In genomic region chr5:122901179-122901578, GRCm38 (mm10) we compare ENCODE assay signal across 10 mouse cellular contexts. TPM values are rescaled to one million over a fixed set of nuclear protein-coding genes. Genes with fewer than 3 reads are reported as not detected.
A peak's percentile ranks its signal among the peaks of the same experiment; 100 is the strongest.
DNase-seq lines count a peak whose midpoint lies in the region; ATAC-seq and TF ChIP-seq lines count a peak whose summit lies in the region.
"Had no signal": no experiment of that assay in that cellular context is flagged by ENCODE, and none has a peak within 500 bp of the region (broad histone marks: within the 10 kb centered on the region; RNA-seq: fewer than 3 reads in every experiment).

No protein-coding gene starts in this region.

- 46% methylated on average over 11 of the region's 11 CpGs for WGBS in kidney, postnatal 0 days
- WGBS in kidney, adult 2 months, result 63% methylated on average over 11 of the region's 11 CpGs
- 56% methylated on average over 11 of the region's 11 CpGs for WGBS in embryonic facial prominence, embryonic 14.5 days
- 46% methylated on average over 11 of the region's 11 CpGs for WGBS in hindbrain, postnatal 0 days
- WGBS in midbrain, embryonic 16.5 days, result 51% methylated on average over 11 of the region's 11 CpGs

- peak overlapping the region; percentile 89; the same call in 1 of the 2 replicates for H3K9ac ChIP-seq in kidney, postnatal 0 days (ENCODE audit: low read depth, low read length)
- H3K9ac ChIP-seq in embryonic facial prominence, embryonic 14.5 days (ENCODE audit: low read depth, low read length), result peak overlapping the region; percentile 91
- H3K9ac ChIP-seq in hindbrain, postnatal 0 days (replicated peaks; ENCODE audit: low read length), result peak overlapping the region; percentile 84; the same call in 1 of the 2 replicates
- peak overlapping the region; percentile 93 for H3K9ac ChIP-seq in midbrain, embryonic 16.5 days (ENCODE audit: low read depth, low read length)

- no peak for ATAC-seq in kidney, postnatal 0 days (replicated peaks; ENCODE audit: low FRiP score, low read depth)
- ATAC-seq in embryonic facial prominence, embryonic 14.5 days (ENCODE audit: low read depth), result no peak
- no peak for ATAC-seq in hindbrain, postnatal 0 days
- no peak for ATAC-seq in midbrain, embryonic 16.5 days

- H3K4me2 ChIP-seq in kidney, postnatal 0 days (ENCODE audit: low read length), result peak overlapping the region; percentile 92; the same call in 1 of the 2 replicates
- H3K4me2 ChIP-seq in embryonic facial prominence, embryonic 14.5 days (ENCODE audit: low read depth, low read length), result peak overlapping the region; percentile 88
- H3K4me2 ChIP-seq in hindbrain, postnatal 0 days (ENCODE audit: low read depth, low read length), result peak overlapping the region; percentile 90
- H3K4me2 ChIP-seq in midbrain, embryonic 16.5 days (ENCODE audit: low read length), result peak overlapping the region; percentile 78

- H3K27me3 ChIP-seq in kidney, postnatal 0 days (ENCODE audit: insufficient read depth, low read length), result no peaks in the 10 kb centered on the region
- no peaks in the 10 kb centered on the region for H3K27me3 ChIP-seq in kidney, adult 2 months (replicated peaks; ENCODE audit: control insufficient read depth, insufficient read depth, low read length)
- H3K27me3 ChIP-seq in embryonic facial prominence, embryonic 14.5 days (replicated peaks; ENCODE audit: control insufficient read depth, insufficient read depth, low read length), result no peaks in the 10 kb centered on the region
- no peaks in the 10 kb centered on the region for H3K27me3 ChIP-seq in hindbrain, postnatal 0 days (ENCODE audit: insufficient read depth, low read length)
- no peaks in the 10 kb centered on the region for H3K27me3 ChIP-seq in midbrain, embryonic 16.5 days (ENCODE audit: control insufficient read depth, insufficient read depth, low read depth, low read length)
- H3K27me3 ChIP-seq: Patski had no signal

- DNase-seq in kidney, postnatal 0 days (ENCODE audit: low spot score), result no peak
- no peak for DNase-seq in kidney, adult 2 months
- DNase-seq in embryonic facial prominence, embryonic 14.5 days (ENCODE audit: low spot score), result no peak
- no peak for DNase-seq in hindbrain, postnatal 0 days (ENCODE audit: low spot score)
- no peak for DNase-seq in T-cell, adult 2 months (ENCODE audit: low spot score)
- no peak for DNase-seq in Muller cell, postnatal 12 days (ENCODE audit: inconsistent ontology term)
- DNase-seq in ovary, adult 18-20 months (ENCODE audit: low spot score), result no peak
- DNase-seq: cerebellum, adult 11 months had no signal

- H3K27ac ChIP-seq in kidney, postnatal 0 days, result peak overlapping the region; percentile 93; the same call in 1 of the 2 replicates
- H3K27ac ChIP-seq in kidney, adult 2 months (ENCODE audit: insufficient read depth, low read depth, low read length), result no peak overlapping the region
- H3K27ac ChIP-seq in embryonic facial prominence, embryonic 14.5 days (replicated peaks; ENCODE audit: low read depth, low read length), result peak overlapping the region; percentile 91; the same call in 1 of the 2 replicates
- H3K27ac ChIP-seq in hindbrain, postnatal 0 days, result peak overlapping the region; percentile 93; the same call in 1 of the 2 replicates
- peak overlapping the region; percentile 95 for H3K27ac ChIP-seq in midbrain, embryonic 16.5 days (ENCODE audit: low read length)

- no peaks in the 10 kb centered on the region for H3K36me3 ChIP-seq in kidney, postnatal 0 days (ENCODE audit: insufficient read depth, low read length)
- H3K36me3 ChIP-seq in kidney, adult 2 months (ENCODE audit: control insufficient read depth, insufficient read depth, low read length), result no peaks in the 10 kb centered on the region
- no peaks in the 10 kb centered on the region for H3K36me3 ChIP-seq in embryonic facial prominence, embryonic 14.5 days (ENCODE audit: control insufficient read depth, insufficient read depth, low read length)
- no peaks in the 10 kb centered on the region for H3K36me3 ChIP-seq in hindbrain, postnatal 0 days (ENCODE audit: insufficient read depth, low read length)
- H3K36me3 ChIP-seq in midbrain, embryonic 16.5 days (ENCODE audit: control insufficient read depth, insufficient read depth, low read length), result no peaks in the 10 kb centered on the region

- no peak for TF ChIP-seq CTCF in kidney, postnatal 0 days (IDR thresholded peaks at IDR 0.05; ENCODE audit: low read depth)
- TF ChIP-seq CTCF in kidney, adult 2 months (conservative IDR thresholded peaks at IDR 0.05; ENCODE audit: insufficient read depth, insufficient read length, low read depth, low read length), result no peak
- TF ChIP-seq CTCF in hindbrain, postnatal 0 days (IDR thresholded peaks at IDR 0.05; ENCODE audit: low read depth), result no peak

- no peaks in the 10 kb centered on the region for H3K9me3 ChIP-seq in kidney, postnatal 0 days (replicated peaks; ENCODE audit: low read length)
- H3K9me3 ChIP-seq in embryonic facial prominence, embryonic 14.5 days (ENCODE audit: control insufficient read depth, low read length), result no peaks in the 10 kb centered on the region
- no peaks in the 10 kb centered on the region for H3K9me3 ChIP-seq in hindbrain, postnatal 0 days (ENCODE audit: low read length)
- no peaks in the 10 kb centered on the region for H3K9me3 ChIP-seq in midbrain, embryonic 16.5 days (replicated peaks; ENCODE audit: control insufficient read depth, low read length, poor library complexity, severe bottlenecking)

- H3K4me3 ChIP-seq in kidney, postnatal 0 days (replicated peaks; ENCODE audit: low read depth, low read length), result no peak overlapping the region
- no peak overlapping the region for H3K4me3 ChIP-seq in kidney, adult 2 months (ENCODE audit: insufficient read depth, low read depth, low read length)
- peak overlapping the region; percentile 83 for H3K4me3 ChIP-seq in embryonic facial prominence, embryonic 14.5 days (ENCODE audit: low read depth, low read length)
- H3K4me3 ChIP-seq in hindbrain, postnatal 0 days (ENCODE audit: low read length), result peak overlapping the region; percentile 86
- peak overlapping the region; percentile 92 for H3K4me3 ChIP-seq in midbrain, embryonic 16.5 days (ENCODE audit: low read depth, low read length)

- TF ChIP-seq POLR2A in kidney, adult 2 months (IDR thresholded peaks at IDR 0.05; ENCODE audit: low read depth, low read length), result no peak

- peaks cover 12% of the 10 kb centered on the region for H3K4me1 ChIP-seq in kidney, postnatal 0 days (replicated peaks; ENCODE audit: insufficient read depth, low read length)
- H3K4me1 ChIP-seq in kidney, adult 2 months (ENCODE audit: control insufficient read depth, insufficient read depth, low read length), result no peaks in the 10 kb centered on the region
- H3K4me1 ChIP-seq in embryonic facial prominence, embryonic 14.5 days (ENCODE audit: control insufficient read depth, insufficient read depth, low read length), result peaks cover 14% of the 10 kb centered on the region
- H3K4me1 ChIP-seq in hindbrain, postnatal 0 days (ENCODE audit: insufficient read depth, low read length), result peaks cover 8% of the 10 kb centered on the region; the same call in 1 of the 2 replicates
- H3K4me1 ChIP-seq in midbrain, embryonic 16.5 days (ENCODE audit: control insufficient read depth, insufficient read depth, low read length), result peaks cover 34% of the 10 kb centered on the region

RNA-seq across cellular contexts. Expression of gene Rnf34, which starts 51.3 kb away (rescaled TPM):
- polyA plus RNA-seq in kidney, postnatal 0 days (2015; fragmentation: Nextera tagmentation; extraction: Ambion mirVana), result 33.3 and 33.9 TPM in 2 replicates
- polyA plus RNA-seq in kidney, adult 2 months (2012; rRNA removed), result 12.8 and 13.0 TPM in 2 replicates
- polyA plus RNA-seq in embryonic facial prominence, embryonic 14.5 days (2014; fragmentation: Nextera tagmentation; extraction: Ambion mirVana), result 32.8 and 37.1 TPM in 2 replicates
- total RNA-seq in hindbrain, postnatal 0 days (2014; rRNA removed), result 23.8 and 37.2 TPM in 2 replicates
- polyA plus RNA-seq in hindbrain, postnatal 0 days (2015; fragmentation: Nextera tagmentation; extraction: Ambion mirVana), result 43.0 and 46.2 TPM in 2 replicates
- 48.3 and 50.7 TPM in 2 replicates for polyA plus RNA-seq in midbrain, embryonic 16.5 days (2015; fragmentation: Nextera tagmentation; extraction: Ambion mirVana)

Comparison
In these comparisons a context has a peak if more than half of its experiments do, and no peak if none do; other contexts are left out.
1. H3K4me3 ChIP-seq: peak in embryonic facial prominence, embryonic 14.5 days (single experiment), hindbrain, postnatal 0 days (single experiment) and midbrain, embryonic 16.5 days (single experiment); none in kidney, postnatal 0 days (single experiment) and kidney, adult 2 months (single experiment).
2. Peak in every context shown above with its lines, with median percentiles within 50 percentile points of each other: H3K4me2 ChIP-seq and H3K9ac ChIP-seq.